Mouse (Mus musculus): ENCODE results near the gene Atp13a3. TPM values are rescaled to one million over a fixed set of nuclear protein-coding genes. Genes with fewer than 3 reads are reported as not detected.

The Atp13a3 gene
- polyA plus RNA-seq, 1 experiment, result 13.4 TPM

- WGBS, result 79% methylated on average over 2 of the region's 2 CpGs
- no peak for TF ChIP-seq CTCF (IDR thresholded peaks at IDR 0.05; ENCODE audit: extremely low read depth, insufficient read depth, insufficient read length, insufficient replicate concordance)
- TF ChIP-seq POLR2A (IDR thresholded peaks at IDR 0.05; ENCODE audit: low read depth, low read length), result no peak
- H3K4me3 ChIP-seq (ENCODE audit: extremely low read depth, insufficient read depth, insufficient read length), result no peak overlapping the region
- no peaks in the 10 kb centered on the region for H3K27me3 ChIP-seq (ENCODE audit: control insufficient read depth, insufficient read depth, low read length)
- no peak for DNase-seq (ENCODE audit: low read depth in 1 of 2, low spot score in 2 of 2)
- H3K36me3 ChIP-seq (ENCODE audit: control insufficient read depth, insufficient read depth, low read length), result no peaks in the 10 kb centered on the region
- H3K4me1 ChIP-seq (ENCODE audit: control insufficient read depth, insufficient read depth, insufficient read length), result no peaks in the 10 kb centered on the region
- no peak overlapping the region for H3K27ac ChIP-seq (ENCODE audit: insufficient read depth, low read length)
Measured at GRCm38 (mm10) chr16:30416707-30417106, 10.9 kb upstream of the Atp13a3 start.

GRCm38 (mm10) chr16:30416284-30416683 is 10.5 kb upstream of the Atp13a3 start:
- TF ChIP-seq CTCF (IDR thresholded peaks at IDR 0.05; ENCODE audit: extremely low read depth, insufficient read depth, insufficient read length, insufficient replicate concordance) (no peak), POLR2A (IDR thresholded peaks at IDR 0.05; ENCODE audit: low read depth, low read length) (no peak)
- Histone ChIP-seq H3K27me3 (ENCODE audit: control insufficient read depth, insufficient read depth, low read length) (no peaks in the 10 kb centered on the region), H3K4me3 (ENCODE audit: extremely low read depth, insufficient read depth, insufficient read length) (no peak overlapping the region), H3K27ac (ENCODE audit: insufficient read depth, low read length) (no peak overlapping the region), H3K36me3 (ENCODE audit: control insufficient read depth, insufficient read depth, low read length) (no peaks in the 10 kb centered on the region), H3K4me1 (ENCODE audit: control insufficient read depth, insufficient read depth, insufficient read length) (no peaks in the 10 kb centered on the region)
- 57% methylated on average over 5 of the region's 5 CpGs for WGBS
- no peak for DNase-seq (ENCODE audit: low read depth in 1 of 2, low spot score in 2 of 2)

- Histone ChIP-seq H3K27ac (ENCODE audit: insufficient read depth, low read length) (no peak overlapping the region), H3K4me1 (ENCODE audit: control insufficient read depth, insufficient read depth, insufficient read length) (no peaks in the 10 kb centered on the region), H3K27me3 (ENCODE audit: control insufficient read depth, insufficient read depth, low read length) (no peaks in the 10 kb centered on the region), H3K36me3 (ENCODE audit: control insufficient read depth, insufficient read depth, low read length) (no peaks in the 10 kb centered on the region), H3K4me3 (ENCODE audit: extremely low read depth, insufficient read depth, insufficient read length) (no peak overlapping the region)
- TF ChIP-seq POLR2A (IDR thresholded peaks at IDR 0.05; ENCODE audit: low read depth, low read length), result no peak
- TF ChIP-seq CTCF (IDR thresholded peaks at IDR 0.05; ENCODE audit: extremely low read depth, insufficient read depth, insufficient read length, insufficient replicate concordance), result no peak
- 78% methylated on average over 3 of the region's 3 CpGs for WGBS
- no peak for DNase-seq (ENCODE audit: low read depth in 1 of 2, low spot score in 2 of 2)
Measured at GRCm38 (mm10) chr16:30412680-30413079, 6.9 kb upstream of the Atp13a3 start.

GRCm38 (mm10) chr16:30410914-30411313 is 5.1 kb upstream of the Atp13a3 start:
- H3K36me3 ChIP-seq (ENCODE audit: control insufficient read depth, insufficient read depth, low read length), result no peaks in the 10 kb centered on the region
- H3K27ac ChIP-seq (ENCODE audit: insufficient read depth, low read length), result no peak overlapping the region
- TF ChIP-seq CTCF (IDR thresholded peaks at IDR 0.05; ENCODE audit: extremely low read depth, insufficient read depth, insufficient read length, insufficient replicate concordance), result no peak
- WGBS, result 83% methylated on average over 4 of the region's 4 CpGs
- no peak overlapping the region for H3K4me3 ChIP-seq (ENCODE audit: extremely low read depth, insufficient read depth, insufficient read length)
- no peak for DNase-seq (ENCODE audit: low read depth in 1 of 2, low spot score in 2 of 2)
- H3K27me3 ChIP-seq (ENCODE audit: control insufficient read depth, insufficient read depth, low read length), result no peaks in the 10 kb centered on the region
- H3K4me1 ChIP-seq (ENCODE audit: control insufficient read depth, insufficient read depth, insufficient read length), result no peaks in the 10 kb centered on the region

GRCm38 (mm10) chr16:30407513-30407912 is 1.7 kb upstream of the Atp13a3 start:
- Histone ChIP-seq H3K36me3 (ENCODE audit: control insufficient read depth, insufficient read depth, low read length) (no peaks in the 10 kb centered on the region), H3K4me1 (ENCODE audit: control insufficient read depth, insufficient read depth, insufficient read length) (no peaks in the 10 kb centered on the region), H3K4me3 (ENCODE audit: extremely low read depth, insufficient read depth, insufficient read length) (no peak overlapping the region), H3K27ac (ENCODE audit: insufficient read depth, low read length) (no peak overlapping the region), H3K27me3 (ENCODE audit: control insufficient read depth, insufficient read depth, low read length) (no peaks in the 10 kb centered on the region)
- WGBS, result 74% methylated on average over 2 of the region's 2 CpGs
- TF ChIP-seq POLR2A (IDR thresholded peaks at IDR 0.05; ENCODE audit: low read depth, low read length) (no peak), CTCF (IDR thresholded peaks at IDR 0.05; ENCODE audit: extremely low read depth, insufficient read depth, insufficient read length, insufficient replicate concordance) (no peak)
- no peak for DNase-seq (ENCODE audit: low read depth in 1 of 2, low spot score in 2 of 2)

GRCm38 (mm10) chr16:30403528-30403927 is 2.2 kb downstream of the Atp13a3 start:
- 92% methylated on average over 3 of the region's 3 CpGs for WGBS
- no peak overlapping the region for H3K27ac ChIP-seq (ENCODE audit: insufficient read depth, low read length)
- no peaks in the 10 kb centered on the region for H3K4me1 ChIP-seq (ENCODE audit: control insufficient read depth, insufficient read depth, insufficient read length)
- DNase-seq (ENCODE audit: low read depth in 1 of 2, low spot score in 2 of 2), result no peak
- TF ChIP-seq POLR2A (IDR thresholded peaks at IDR 0.05; ENCODE audit: low read depth, low read length) (no peak), CTCF (IDR thresholded peaks at IDR 0.05; ENCODE audit: extremely low read depth, insufficient read depth, insufficient read length, insufficient replicate concordance) (no peak)
- H3K36me3 ChIP-seq (ENCODE audit: control insufficient read depth, insufficient read depth, low read length), result no peaks in the 10 kb centered on the region
- H3K27me3 ChIP-seq (ENCODE audit: control insufficient read depth, insufficient read depth, low read length), result no peaks in the 10 kb centered on the region
- no peak overlapping the region for H3K4me3 ChIP-seq (ENCODE audit: extremely low read depth, insufficient read depth, insufficient read length)

GRCm38 (mm10) chr16:30397127-30398057 is 8.4 kb downstream of the Atp13a3 start:
- Histone ChIP-seq H3K4me1 (ENCODE audit: control insufficient read depth, insufficient read depth, insufficient read length) (peaks cover 8% of the 10 kb centered on the region), H3K4me3 (ENCODE audit: extremely low read depth, insufficient read depth, insufficient read length) (no peak overlapping the region), H3K27me3 (ENCODE audit: control insufficient read depth, insufficient read depth, low read length) (no peaks in the 10 kb centered on the region), H3K36me3 (ENCODE audit: control insufficient read depth, insufficient read depth, low read length) (no peaks in the 10 kb centered on the region), H3K27ac (ENCODE audit: insufficient read depth, low read length) (no peak overlapping the region)
- DNase-seq (ENCODE audit: low read depth in 1 of 2, low spot score in 2 of 2), result no peak
- 38% methylated on average over 15 of the region's 15 CpGs for WGBS
- TF ChIP-seq POLR2A (IDR thresholded peaks at IDR 0.05; ENCODE audit: low read depth, low read length) (no peak), CTCF (IDR thresholded peaks at IDR 0.05; ENCODE audit: extremely low read depth, insufficient read depth, insufficient read length, insufficient replicate concordance) (no peak)

Data from spleen, adult 2 months (tissue).